Mouse (Mus musculus): ENCODE data around the gene Fdx1.

The Fdx1 gene

GRCm38 (mm10) chr9:51962975-51963701 lies at the start of gene Fdx1:
Fdx1 (minus strand) TSS chr9:51963556.
- DNase-seq, result peak; percentile 92 to 95

- no peak for DNase-seq
Observed at GRCm38 (mm10) chr9:52012781-52013436, 49.6 kb upstream of the Fdx1 start.

GRCm38 (mm10) chr9:52012311-52012710 lies 49.0 kb upstream of the Fdx1 start:
- DNase-seq, result no peak

- no peak for DNase-seq
Observed at GRCm38 (mm10) chr9:52008511-52008910, 45.2 kb upstream of the Fdx1 start.

GRCm38 (mm10) chr9:52007341-52007740 lies 44.0 kb upstream of the Fdx1 start:
- no peak for DNase-seq

GRCm38 (mm10) chr9:52003501-52003900 lies 40.1 kb upstream of the Fdx1 start:
- DNase-seq, result peak in 1 of 2 experiments; percentile 17

GRCm38 (mm10) chr9:51995331-51996099 lies 32.2 kb upstream of the Fdx1 start:
- peak; percentile 64 to 78 for DNase-seq

- DNase-seq, result peak in 1 of 2 experiments; percentile 28
Observed at GRCm38 (mm10) chr9:51994636-51995260, 31.4 kb upstream of the Fdx1 start.

- DNase-seq, result peak; percentile 45 to 74
Observed at GRCm38 (mm10) chr9:51993486-51994275, 30.3 kb upstream of the Fdx1 start.

GRCm38 (mm10) chr9:51991241-51991876 lies 28.0 kb upstream of the Fdx1 start:
- peak; percentile 43 to 49 for DNase-seq

- DNase-seq, result peak; percentile 69 to 85
Observed at GRCm38 (mm10) chr9:51990828-51991227, 27.5 kb upstream of the Fdx1 start.

- peak; percentile 31 to 63 for DNase-seq
Observed at GRCm38 (mm10) chr9:51985493-51986099, 22.2 kb upstream of the Fdx1 start.

- DNase-seq, result no peak
Observed at GRCm38 (mm10) chr9:51981131-51981530, 17.8 kb upstream of the Fdx1 start.

GRCm38 (mm10) chr9:51979301-51979700 lies 15.9 kb upstream of the Fdx1 start:
- DNase-seq, result no peak

- no peak for DNase-seq
Observed at GRCm38 (mm10) chr9:51978545-51979259, 15.3 kb upstream of the Fdx1 start.

GRCm38 (mm10) chr9:51977439-51978000 lies 14.2 kb upstream of the Fdx1 start:
- DNase-seq, result peak; percentile 93 to 95

GRCm38 (mm10) chr9:51974871-51975270 lies 11.5 kb upstream of the Fdx1 start:
- DNase-seq, result no peak

- no peak for DNase-seq
Observed at GRCm38 (mm10) chr9:51973846-51974245, 10.5 kb upstream of the Fdx1 start.

GRCm38 (mm10) chr9:51966373-51966772 lies 3.0 kb upstream of the Fdx1 start:
- DNase-seq, result no peak

GRCm38 (mm10) chr9:51964110-51964509 lies 754 bp upstream of the Fdx1 start:
- DNase-seq, result peak in 1 of 2 experiments; percentile 14
